Mouse (Mus musculus) lung, postnatal 14 days (tissue): Measurements from ENCODE around the gene Sowahb.
A peak's percentile ranks its signal among the peaks of the same experiment; 100 is the strongest.
"Not testable (repeated sequence)": the region's sequence is repeated elsewhere in the genome, so short reads cannot be mapped to it uniquely, and the experiment has no call there.

ENCODE experiments used
- DNase-seq: peaks from one replicate; pipeline ENCODE4 v3.0.0; 2021

The Sowahb gene

GRCm38 (mm10) chr5:93042831-93043687, 1.8 kb downstream of the Sowahb start:
- DNase-seq: no peak

DNA sequence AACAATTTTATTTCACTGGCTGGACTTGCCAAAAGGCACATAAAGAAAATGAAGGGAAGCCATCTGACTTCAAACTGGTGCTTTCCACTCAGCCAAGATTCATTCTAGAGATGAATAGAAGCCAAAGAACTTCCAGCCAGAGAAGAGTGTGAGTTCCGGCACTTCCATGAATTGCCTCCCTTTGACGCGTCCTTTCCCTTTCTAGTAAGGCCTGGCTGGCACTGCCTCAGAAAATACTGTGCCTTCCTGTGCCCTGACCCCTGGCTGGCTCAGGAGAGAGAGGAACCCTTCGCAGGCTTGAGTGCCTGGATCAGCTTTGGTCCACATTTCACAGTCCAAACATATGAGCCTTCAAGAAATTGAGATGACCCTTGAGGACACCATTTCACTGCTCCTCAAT, 2.8 kb downstream of the Sowahb start:
- DNase-seq: no peak

GRCm38 (mm10) chr5:93041276-93041675, 3.5 kb downstream of the Sowahb start:
- DNase-seq: no peak

DNA sequence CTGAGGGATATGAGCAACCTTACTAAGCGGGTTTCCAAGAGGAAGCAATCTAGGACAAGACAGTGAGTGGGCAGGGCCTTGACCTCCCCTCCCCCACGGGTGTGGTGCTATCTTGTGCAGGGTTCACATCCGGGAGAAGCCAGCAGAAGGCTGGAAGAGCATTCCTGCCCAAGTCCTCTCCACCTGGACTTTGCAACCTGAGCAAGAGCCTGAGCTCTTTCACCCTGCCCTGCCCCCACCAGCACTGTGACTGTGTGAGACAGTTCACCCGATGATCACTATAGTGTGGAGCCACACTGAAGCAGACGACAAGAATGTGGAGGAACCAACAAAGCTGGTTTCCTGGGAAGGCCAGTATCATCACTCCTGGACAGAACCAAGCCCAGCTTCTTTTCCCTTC, 4.7 kb downstream of the Sowahb start:
- DNase-seq: no peak

GRCm38 (mm10) chr5:93036254-93036653, 8.6 kb downstream of the Sowahb start:
- no peak for DNase-seq

DNA sequence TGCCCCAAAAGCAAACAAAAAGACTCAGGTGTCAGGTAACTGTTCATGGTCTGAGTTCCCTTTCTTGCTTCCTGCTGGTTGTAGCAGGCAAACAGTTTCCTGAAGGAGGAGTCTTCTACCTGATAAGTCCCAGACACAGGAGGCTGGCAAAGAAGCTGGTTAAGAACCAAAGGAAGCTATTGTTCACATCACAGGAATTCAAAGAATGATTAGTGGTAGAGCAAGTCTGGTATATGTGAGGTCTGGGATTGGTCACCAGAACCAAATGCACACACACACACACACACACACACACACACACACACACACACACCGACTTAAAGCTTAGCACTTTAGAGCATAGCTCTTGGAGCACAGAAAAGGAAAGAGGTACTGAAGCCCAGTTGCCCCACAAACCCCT, 9.5 kb downstream of the Sowahb start:
- no peak for DNase-seq

- DNase-seq: no peak
Observed at GRCm38 (mm10) chr5:93033087-93033870, 11.5 kb downstream of the Sowahb start.

DNA sequence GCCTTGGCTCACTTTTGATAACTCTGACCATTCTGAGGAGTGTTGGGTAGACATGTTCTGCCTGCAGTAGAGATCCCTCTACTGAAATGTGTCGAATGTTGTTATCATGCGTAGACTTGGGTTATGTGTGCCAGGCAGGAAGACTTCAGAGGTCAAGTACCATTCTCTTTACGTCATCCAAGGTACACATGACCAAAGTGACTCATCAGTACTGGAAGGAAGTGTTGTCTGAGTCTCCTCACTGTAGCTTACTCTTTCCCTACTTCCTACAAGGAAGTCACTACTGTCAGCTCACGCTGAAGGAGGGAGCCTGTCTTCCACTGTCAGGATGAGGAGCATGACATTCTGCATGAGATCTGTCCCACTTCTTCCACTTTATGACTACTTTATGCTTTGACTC, 12.2 kb downstream of the Sowahb start:
- no peak for DNase-seq

- no peak for DNase-seq
Observed at GRCm38 (mm10) chr5:93030869-93031268, 14.0 kb downstream of the Sowahb start.

- no peak for DNase-seq
Observed at GRCm38 (mm10) chr5:93030411-93030810, 14.4 kb downstream of the Sowahb start.

GRCm38 (mm10) chr5:93027120-93027675, 17.6 kb downstream of the Sowahb start:
- no peak for DNase-seq

DNA sequence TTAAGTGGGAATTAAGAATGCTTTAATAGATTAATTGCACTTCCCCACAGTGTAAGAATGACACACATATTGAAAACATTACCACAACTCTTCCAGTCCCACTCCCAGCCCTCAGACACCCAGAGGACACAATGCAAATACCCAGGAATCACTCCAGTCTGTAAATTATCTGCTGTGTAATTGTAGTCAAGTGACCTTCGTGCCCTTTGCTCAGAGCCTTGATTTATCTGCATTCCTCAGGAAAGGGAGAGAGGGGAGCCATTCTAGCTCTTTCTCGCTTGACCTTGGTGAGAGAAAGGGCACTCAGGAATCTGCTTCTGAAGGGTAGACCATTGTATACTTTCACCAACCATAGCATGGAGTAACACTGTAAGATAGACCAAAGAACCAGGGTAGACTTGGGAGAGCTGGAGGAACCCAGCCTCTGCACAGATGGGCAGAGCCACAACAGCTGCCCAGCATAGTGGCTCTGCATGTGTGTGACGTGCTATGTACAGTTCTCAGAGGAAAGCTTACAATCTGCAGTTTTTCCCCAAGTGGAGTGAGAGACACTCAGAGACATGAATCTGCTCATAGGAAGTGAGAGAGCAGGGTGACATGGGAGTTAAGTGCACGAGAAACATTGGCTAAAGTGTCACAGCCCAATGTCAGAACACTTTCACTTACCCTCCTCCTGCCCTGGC, 18.2 kb downstream of the Sowahb start:
- no peak for DNase-seq

DNA sequence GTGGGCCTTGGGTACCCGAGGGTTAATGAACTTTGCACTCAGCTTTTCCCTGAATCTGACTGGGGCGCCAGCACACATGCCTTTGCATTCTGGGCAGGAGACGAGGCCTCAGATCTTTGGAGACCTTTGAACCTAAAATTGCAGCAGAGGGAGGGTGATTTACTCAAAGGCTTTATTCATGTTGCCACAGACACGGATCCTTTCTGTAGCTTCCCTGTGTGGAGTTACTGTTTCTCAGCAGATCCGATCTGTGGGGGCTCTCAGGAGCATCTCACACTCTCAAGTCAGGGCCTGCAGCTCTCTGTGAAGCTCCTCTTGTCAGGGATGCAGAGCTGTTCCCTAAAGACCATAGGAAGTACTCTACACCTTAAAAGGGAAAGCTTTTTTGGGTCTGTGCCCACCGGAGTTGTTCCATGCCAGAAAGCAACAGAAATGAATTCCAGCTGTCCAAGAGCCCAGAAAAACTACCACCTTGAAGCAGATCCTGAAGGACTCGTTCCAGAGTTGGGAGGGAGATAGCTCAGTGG, 20.0 kb downstream of the Sowahb start:
- peak; percentile 58 for DNase-seq

DNA sequence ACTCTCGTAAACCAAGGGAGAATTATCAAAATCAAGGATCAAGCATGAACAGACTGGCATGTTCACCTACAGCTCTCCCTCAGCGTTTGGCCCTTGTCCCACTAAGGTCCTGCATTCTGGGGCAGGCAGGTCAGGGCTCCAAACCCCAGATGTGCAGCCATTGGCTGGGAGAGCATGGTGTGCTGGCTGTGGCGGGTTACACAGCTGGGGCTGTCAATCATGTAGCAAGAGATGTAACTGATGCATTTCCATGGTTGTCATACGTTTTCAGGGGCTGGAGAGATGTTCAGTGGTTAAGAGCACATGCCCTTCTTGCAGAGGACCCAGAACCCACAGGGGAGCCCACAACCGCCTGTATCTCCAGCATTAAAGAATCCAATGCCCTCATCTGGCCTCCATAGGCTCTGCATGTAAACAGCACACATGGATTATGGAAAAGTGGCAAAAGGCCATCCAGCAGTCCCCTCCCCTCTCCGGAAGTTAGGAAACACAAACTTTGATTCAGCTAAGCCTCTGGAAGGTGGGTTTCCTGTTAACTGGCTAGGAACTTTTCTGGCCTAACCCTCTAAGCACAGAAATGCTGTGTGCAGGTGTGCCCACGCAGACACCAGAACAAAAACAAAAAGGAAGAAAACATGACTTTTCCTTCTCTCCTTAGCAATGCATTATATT, 22.6 kb downstream of the Sowahb start:
- no peak for DNase-seq

- DNase-seq: no peak
Observed at GRCm38 (mm10) chr5:93020024-93020666, 24.7 kb downstream of the Sowahb start.

GRCm38 (mm10) chr5:93019207-93019606, 25.6 kb downstream of the Sowahb start:
- DNase-seq: not testable (repeated sequence)

GRCm38 (mm10) chr5:93017678-93018077, 27.1 kb downstream of the Sowahb start:
- no peak for DNase-seq

DNA sequence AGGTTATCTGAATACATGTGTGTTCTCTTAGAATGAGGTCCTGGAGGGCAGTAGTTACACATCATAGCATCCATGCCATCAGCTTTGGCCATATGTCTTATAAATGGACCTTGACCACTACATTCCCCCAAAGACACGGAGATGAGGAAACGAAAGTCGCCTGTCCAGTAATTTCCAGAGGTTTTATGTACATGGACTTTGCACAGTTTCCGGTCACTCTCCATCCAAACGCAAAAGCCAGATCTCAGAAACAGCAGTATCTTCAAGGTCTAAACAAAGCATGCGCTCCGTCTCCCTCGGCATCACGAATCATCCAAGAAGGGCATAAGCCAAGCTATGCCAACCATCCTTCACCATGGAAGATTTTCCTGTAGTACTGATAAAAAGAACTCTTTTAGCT, 36.6 kb downstream of the Sowahb start:
- no peak for DNase-seq

DNA sequence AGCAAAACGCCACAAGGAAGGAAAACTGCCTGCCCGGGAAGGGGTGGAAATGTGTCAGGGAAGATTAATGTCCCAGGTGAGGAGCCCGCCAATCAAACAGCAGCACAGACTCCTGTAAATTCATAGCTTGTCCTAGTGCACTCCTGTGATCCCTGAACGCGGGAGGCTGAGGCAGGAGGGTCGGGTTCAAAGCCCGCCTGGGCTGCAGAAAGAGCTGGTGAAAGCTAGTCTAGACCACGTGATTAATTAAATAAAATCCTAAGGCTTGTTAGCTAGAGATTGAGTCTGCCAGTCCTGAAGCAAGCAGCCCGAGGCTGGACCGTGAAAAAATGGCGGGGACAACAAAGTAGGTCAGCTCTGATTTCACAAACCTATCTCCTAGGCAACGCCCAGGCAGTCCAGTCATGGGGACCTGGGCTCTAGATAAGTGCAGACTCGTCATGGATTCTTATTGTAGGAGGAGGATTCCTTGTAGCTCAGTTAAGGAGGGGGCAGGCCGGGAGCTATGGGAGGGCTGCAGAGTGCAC, 38.9 kb downstream of the Sowahb start:
- DNase-seq: no peak

GRCm38 (mm10) chr5:93005229-93005814, 39.5 kb downstream of the Sowahb start:
- peak; percentile 56 for DNase-seq

GRCm38 (mm10) chr5:93002615-93003014, 42.2 kb downstream of the Sowahb start:
- DNase-seq: no peak
